Mouse (Mus musculus) kidney, adult 9 months (tissue): ENCODE results near the gene Zfp523.

ENCODE experiments used
- DNase-seq: peaks from one replicate; pipeline ENCODE4 v3.0.0; 2022

Gene Zfp523

GRCm38 (mm10) chr17:28176775-28177539 lies at the start of gene Zfp523:
Zfp523 (plus strand) TSS chr17:28177129.
- DNase-seq = peak; percentile 87

GRCm38 (mm10) chr17:28129796-28130195 lies 47.1 kb upstream of the Zfp523 start:
- DNase-seq = no peak

DNA sequence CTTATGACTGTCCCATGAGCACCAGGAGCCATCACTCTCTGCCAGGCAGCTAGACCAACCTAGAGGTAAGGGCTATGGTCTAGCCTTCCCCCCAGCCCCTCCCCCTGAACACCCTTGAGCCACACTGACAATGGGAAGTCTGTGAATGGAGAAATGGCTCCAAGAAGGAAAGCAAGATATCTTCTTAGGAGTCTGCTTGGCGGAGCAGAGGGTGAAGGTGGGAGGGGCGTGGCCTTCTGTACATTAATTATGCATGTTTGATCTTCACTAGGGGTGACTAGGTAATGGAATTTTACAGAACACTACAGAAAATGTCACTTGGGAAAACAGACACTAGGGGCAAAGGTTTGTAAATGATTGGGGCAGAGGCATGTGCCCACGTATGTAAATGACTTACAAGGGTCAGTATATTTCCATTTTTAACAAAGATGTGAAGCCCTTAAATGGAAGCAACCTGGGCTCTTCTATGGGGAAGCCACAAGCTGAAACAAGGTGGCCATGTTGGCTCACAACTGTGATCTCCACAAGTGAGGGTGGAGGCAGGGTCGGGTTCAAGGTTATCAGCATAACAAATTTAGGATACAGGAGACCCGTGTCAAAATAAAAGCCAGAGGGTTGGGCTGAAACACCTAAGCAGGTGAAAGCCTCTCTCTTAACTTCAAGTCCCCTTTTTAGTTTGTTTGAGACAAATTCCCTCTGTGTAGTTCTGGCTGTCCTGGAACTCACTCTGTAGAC lies 46.4 kb upstream of the Zfp523 start:
- DNase-seq = no peak

DNA sequence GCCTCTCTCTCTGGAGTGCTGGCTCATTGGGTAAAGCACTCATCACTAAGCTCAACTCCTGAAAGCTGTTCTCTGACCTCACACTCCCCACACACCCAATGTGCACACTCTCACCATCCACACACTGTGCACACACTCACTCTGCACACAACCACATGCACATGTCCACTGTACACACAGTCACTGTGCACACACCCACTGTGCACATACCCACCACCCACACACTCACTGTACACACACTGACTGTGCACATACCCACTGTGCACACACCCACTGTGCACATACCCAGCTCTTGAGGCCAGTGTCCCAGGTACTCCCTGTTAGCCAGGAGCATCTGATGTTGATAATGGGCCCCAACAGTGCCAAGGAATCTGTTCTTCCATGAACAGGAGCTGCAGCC lies 45.8 kb upstream of the Zfp523 start:
- DNase-seq = no peak

- DNase-seq = peak; percentile 62
These were observed 43.7 kb upstream of the Zfp523 start for GRCm38 (mm10) chr17:28133193-28133592.

DNA sequence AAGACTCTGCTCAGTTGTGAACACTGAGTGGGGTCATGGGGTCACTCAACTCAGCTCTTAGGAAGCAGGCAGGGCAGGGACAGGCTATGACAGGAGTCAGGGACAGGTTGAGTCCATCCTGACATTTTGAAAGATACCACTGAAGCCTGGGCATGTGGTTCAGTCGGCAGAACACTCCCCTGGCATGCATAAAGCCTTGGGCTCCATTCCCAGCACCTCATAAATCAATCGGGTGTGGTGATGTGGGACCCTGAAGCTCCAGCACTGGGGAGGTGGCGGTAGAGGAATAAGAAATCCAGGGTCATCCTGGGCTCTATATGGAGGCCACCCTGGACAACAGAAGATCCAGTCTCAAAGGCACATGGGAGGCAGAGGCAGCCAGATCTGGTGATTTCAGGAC lies 41.4 kb upstream of the Zfp523 start:
- DNase-seq = no peak

DNA sequence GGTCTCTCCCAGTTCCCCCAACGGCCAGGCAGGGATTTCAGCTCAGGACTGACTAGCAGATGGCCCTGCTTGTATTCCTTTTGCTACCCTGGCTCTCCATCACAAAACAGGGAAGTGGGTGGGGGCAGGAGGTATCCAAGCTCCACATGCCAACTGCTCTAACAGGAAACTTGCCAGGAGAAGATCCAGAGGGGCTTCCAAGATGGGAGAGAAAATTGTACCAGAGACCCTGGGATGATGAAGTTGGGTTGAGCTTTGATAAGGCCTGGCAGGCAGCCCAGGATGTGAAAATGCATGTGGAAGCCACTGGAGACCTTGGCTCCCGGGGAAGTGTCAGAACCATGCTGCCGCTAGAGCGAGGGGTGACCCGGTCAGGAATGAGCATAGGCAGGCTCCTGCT lies 40.7 kb upstream of the Zfp523 start:
- DNase-seq = no peak

GRCm38 (mm10) chr17:28138013-28138412 lies 38.9 kb upstream of the Zfp523 start:
- no peak for DNase-seq

- no peak for DNase-seq
These were observed 38.2 kb upstream of the Zfp523 start for GRCm38 (mm10) chr17:28138685-28139084.

DNA sequence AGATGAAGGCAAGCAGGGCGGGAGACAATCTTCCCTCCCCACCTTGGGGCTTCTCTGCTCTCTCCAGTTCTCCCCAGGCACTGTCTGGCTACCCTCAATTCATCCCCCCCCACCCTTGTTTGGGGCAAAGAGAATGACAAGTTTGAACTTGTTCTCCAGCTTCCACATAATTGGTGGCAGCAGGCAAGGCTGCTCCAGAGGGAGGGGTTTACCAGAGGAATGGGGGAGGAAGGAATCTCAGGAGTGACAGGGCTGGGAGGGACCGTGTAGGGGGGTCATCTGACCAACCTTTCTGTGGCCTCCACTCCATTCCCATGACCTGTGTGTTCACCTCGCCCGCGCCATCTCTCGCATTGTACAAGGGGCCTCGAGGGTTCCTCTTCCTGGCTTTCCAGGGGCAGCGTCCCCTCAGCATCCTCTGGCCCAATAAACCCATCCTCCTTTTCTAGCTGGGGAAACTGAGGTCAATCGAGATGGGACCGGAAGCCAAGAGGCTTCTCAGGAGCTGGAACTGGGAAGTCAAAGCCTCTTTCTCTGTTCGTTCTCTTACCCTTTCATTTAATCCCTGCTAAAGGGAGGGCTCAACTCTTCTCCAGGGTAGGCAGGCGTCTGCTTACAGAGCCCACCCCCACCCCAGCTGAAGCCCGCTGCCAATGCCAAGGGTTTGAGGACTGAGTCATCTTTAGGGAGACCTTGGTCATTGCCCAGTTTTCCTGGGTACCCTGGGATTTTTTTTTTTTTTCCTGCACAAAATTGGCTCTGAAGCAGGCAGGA lies 36.3 kb upstream of the Zfp523 start:
- DNase-seq = no peak

- no peak for DNase-seq
These were observed 35.7 kb upstream of the Zfp523 start for GRCm38 (mm10) chr17:28141205-28141650.

- DNase-seq = no peak
These were observed 34.9 kb upstream of the Zfp523 start, which contains the start of gene Scube3 for GRCm38 (mm10) chr17:28141771-28142699. Scube3 (plus strand) TSS chr17:28142141.

DNA sequence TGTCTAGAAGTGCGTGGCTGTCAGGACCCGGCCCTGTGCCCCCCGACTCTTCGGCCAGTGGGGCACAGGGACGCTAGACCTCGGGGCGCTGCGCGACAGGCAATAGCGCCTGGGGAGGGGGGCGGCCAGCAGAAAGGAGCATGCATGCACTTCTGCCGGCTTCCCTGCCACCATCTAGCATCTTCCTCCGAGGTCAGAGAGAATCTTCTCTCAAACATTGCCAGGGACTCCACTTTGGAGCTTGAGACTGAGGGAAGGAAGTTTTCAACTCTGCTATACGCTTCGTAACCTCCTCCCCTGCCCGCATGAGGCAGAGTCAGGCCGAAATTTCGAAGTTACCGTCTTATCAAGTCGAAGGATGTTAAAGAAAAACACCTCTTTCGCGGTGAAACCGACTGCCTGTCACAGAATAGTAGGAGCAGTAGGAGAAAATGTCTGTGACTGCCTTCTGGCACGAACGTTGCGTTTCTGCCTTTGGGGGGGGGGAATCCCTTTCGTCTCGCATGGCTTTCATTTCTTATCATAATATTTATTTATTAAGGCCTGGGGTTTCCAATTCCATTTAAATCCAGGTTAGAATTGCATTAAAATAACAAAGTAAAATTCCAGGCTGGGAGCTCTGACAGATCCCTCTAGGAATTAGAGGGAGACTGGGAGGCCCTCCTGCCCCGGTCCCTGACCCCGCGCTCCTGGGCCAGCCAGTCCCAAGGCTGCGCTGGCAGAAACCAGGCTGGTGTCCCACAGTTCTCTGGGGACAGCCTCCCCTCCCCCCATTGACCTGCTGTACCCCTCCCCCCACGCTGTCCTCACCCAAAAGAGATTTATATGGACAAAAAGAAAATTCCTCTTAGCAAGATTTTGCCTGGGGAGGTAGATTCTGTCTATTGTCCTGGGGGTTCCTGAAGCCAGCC lies 34.0 kb upstream of the Zfp523 start:
- no peak for DNase-seq

GRCm38 (mm10) chr17:28143751-28144150 lies 33.2 kb upstream of the Zfp523 start:
- DNase-seq = no peak

DNA sequence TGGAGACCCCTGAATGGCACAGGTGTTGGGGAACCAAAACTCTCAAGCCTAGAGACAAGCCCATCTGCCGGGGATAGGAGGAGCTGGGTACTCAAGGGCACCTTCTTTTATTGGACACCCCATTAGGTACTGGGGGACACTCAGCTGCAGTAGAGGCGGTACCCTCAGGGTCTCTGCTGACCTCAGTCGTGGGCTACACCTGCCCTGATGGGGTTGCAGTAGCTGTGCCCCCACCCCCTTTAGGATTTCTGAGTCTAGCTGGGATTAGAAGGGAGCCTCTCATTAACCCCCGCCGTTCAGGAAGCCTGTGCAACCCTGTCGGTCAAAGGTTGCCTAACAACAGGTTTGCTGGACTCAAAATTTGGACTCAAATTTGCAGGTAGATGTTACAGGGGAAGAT lies 32.7 kb upstream of the Zfp523 start:
- DNase-seq = no peak

GRCm38 (mm10) chr17:28148288-28148687 lies 28.6 kb upstream of the Zfp523 start:
- DNase-seq = no peak

DNA sequence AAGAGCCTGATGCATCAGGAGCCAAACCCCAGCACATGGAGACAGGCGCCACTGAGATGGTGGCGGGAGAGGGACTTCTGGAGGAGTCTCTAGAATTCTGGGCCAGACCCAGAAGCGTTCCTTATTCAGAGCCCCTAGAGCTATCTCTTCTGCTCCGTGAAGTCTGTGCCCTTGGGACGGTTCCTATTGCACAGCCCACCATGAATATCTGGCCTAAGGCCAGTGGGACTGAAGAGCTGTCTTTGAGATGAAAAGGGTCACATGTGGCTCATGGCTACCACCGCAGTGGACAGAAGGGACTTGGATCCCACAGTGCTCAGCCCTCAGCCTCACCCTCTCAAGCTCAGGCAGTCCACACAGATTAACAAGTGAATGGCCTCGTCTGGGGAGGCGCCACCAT lies 27.2 kb upstream of the Zfp523 start:
- no peak for DNase-seq

DNA sequence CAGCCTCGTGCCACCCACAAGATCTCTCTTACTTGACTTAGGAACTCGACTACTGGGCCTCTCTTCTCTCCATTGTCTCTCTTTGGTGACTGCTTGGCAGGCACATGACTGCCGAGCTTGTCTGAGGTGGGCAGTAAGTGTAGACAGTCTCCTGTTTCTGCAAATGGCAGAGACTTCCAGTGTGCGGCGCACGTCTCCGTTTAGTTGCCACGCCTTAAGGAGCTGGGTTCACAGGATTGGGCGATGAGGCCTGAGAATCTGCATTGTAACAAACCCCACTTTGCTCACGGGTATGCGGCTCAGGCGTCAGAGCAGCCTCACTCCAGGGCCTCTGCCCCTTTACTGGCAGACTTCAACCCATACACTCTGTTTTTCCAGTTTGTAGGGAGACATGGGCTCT lies 26.5 kb upstream of the Zfp523 start:
- DNase-seq = no peak

DNA sequence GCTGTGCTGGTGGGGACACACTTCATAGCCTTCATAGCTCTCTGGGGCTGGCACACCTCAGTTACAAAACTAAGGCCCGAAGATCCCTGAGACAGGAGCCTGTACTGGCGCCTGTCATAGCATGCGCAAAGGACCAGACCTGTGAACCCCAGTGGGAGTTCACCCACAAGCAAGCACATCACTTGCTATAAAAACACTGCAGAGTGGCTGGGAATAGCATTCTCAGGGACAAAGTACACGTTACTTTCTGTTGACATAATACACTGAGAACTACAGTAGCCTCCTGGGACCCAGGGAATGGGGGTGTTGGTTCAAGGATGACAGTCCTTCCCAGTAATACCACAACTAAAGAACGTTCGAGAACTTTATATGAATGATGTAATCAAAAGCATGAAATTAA lies 23.8 kb upstream of the Zfp523 start:
- DNase-seq = no peak

DNA sequence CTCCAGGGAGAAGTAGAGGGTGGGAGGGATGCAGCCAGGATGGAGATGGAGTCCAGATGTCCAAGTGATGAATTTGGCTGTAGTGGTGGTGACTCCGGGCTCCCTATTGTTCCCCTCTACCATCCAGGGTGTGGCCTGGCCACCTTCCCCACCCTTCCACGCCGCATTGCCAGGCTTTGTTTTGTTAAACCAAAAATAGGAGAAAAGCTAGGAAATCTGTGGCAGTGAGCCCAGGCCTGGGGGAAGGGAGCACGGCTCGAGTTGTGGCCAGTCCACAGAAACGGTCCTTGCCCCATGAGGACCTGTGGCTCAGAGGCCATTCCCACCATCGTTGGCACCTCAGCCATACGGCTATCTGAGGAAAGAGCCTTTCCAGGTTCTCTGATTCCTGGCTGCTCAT lies 22.0 kb upstream of the Zfp523 start:
- DNase-seq = no peak

GRCm38 (mm10) chr17:28160361-28160760 lies 16.6 kb upstream of the Zfp523 start:
- DNase-seq = no peak
